Comparison of ENCODE assay signal across 9 mouse cellular contexts in genomic region chr10:99284918-99285317, GRCm38 (mm10). TPM values are rescaled to one million over a fixed set of nuclear protein-coding genes. Genes with fewer than 3 reads are reported as not detected.
DNase-seq lines count a peak whose midpoint lies in the region; ATAC-seq and TF ChIP-seq lines count a peak whose summit lies in the region.
"Had no signal": no experiment of that assay in that cellular context is flagged by ENCODE, and none has a peak within 500 bp of the region (broad histone marks: within the 10 kb centered on the region; RNA-seq: fewer than 3 reads in every experiment).

No protein-coding gene starts in this region.

- peaks cover 10% of the 10 kb centered on the region for H3K4me1 ChIP-seq in kidney, postnatal 0 days (replicated peaks; ENCODE audit: insufficient read depth, low read length)

- no peak for ATAC-seq in kidney, postnatal 0 days (replicated peaks; ENCODE audit: low FRiP score, low read depth)
- ATAC-seq in activated CD4-positive, CD25-positive, alpha-beta regulatory T cell, adult 4 months: peak; percentile 37

- DNase-seq in kidney, postnatal 0 days (ENCODE audit: low spot score): peak; percentile 49
- no peak for DNase-seq in kidney, postnatal 14 days
- peak; percentile 64 to 84 for DNase-seq in frontal cortex, postnatal 36 days (ENCODE audit: low spot score in 2 of 2)
- DNase-seq in right cerebral cortex, postnatal 14 days: peak; percentile 56
- no peak for DNase-seq in adrenal gland, postnatal 36 days
- DNase-seq in lung, postnatal 25 days (ENCODE audit: low spot score): no peak
- DNase-seq: cerebellum, adult 2 months had no signal

- H3K36me3 ChIP-seq in kidney, postnatal 0 days (ENCODE audit: insufficient read depth, low read length): no peaks in the 10 kb centered on the region

- TF ChIP-seq CTCF in kidney, postnatal 0 days (IDR thresholded peaks at IDR 0.05; ENCODE audit: low read depth): no peak

- H3K9me3 ChIP-seq in kidney, postnatal 0 days (replicated peaks; ENCODE audit: low read length): no peaks in the 10 kb centered on the region

- no peaks in the 10 kb centered on the region for H3K27me3 ChIP-seq in kidney, postnatal 0 days (ENCODE audit: insufficient read depth, low read length)

- no peak overlapping the region for H3K4me3 ChIP-seq in kidney, postnatal 0 days (replicated peaks; ENCODE audit: low read depth, low read length)

- WGBS in kidney, postnatal 0 days: 59% methylated on average over 9 of the region's 9 CpGs

- H3K4me2 ChIP-seq in kidney, postnatal 0 days (ENCODE audit: low read length): no peak overlapping the region

- H3K9ac ChIP-seq in kidney, postnatal 0 days (ENCODE audit: low read depth, low read length): no peak overlapping the region

- peak overlapping the region; percentile 61; the same call in 1 of the 2 replicates for H3K27ac ChIP-seq in kidney, postnatal 0 days
- H3K27ac ChIP-seq: macrophage had no signal

RNA-seq across cellular contexts. Expression of gene Dusp6, which starts 21.9 kb away (rescaled TPM):
- polyA plus RNA-seq in kidney, postnatal 0 days (2015; fragmentation: Nextera tagmentation; extraction: Ambion mirVana): 70.2 and 73.4 TPM in 2 replicates
- 10 to 100 TPM; 26.0 to 35.2 TPM for polyA plus RNA-seq in activated CD4-positive, CD25-positive, alpha-beta regulatory T cell, adult 4 months (2017; shearing (Covaris generic))
- total RNA-seq in adrenal gland, postnatal 36 days (2021): 100 to 1,000 TPM in 1 of 2 experiments, 10 to 100 TPM in 1; 77.1 to 100 TPM

Comparison
In these comparisons a context has a peak if more than half of its experiments do, and no peak if none do; other contexts are left out.
1. DNase-seq: peak in kidney, postnatal 0 days (single experiment), frontal cortex, postnatal 36 days (2 of 2) and right cerebral cortex, postnatal 14 days (single experiment); none in kidney, postnatal 14 days (single experiment), adrenal gland, postnatal 36 days (0 of 2) and lung, postnatal 25 days (single experiment).